Mouse (Mus musculus) kidney, postnatal 36 days (tissue): ENCODE measurements around the gene Mocs3.

Experiments used
- DNase-seq, 2 experiments: peaks; one replicate each; pipeline ENCODE4 v3.0.0; 2021 to 2022; ENCODE audit warnings: mixed read lengths in 2 of 2

The Mocs3 gene

DNA sequence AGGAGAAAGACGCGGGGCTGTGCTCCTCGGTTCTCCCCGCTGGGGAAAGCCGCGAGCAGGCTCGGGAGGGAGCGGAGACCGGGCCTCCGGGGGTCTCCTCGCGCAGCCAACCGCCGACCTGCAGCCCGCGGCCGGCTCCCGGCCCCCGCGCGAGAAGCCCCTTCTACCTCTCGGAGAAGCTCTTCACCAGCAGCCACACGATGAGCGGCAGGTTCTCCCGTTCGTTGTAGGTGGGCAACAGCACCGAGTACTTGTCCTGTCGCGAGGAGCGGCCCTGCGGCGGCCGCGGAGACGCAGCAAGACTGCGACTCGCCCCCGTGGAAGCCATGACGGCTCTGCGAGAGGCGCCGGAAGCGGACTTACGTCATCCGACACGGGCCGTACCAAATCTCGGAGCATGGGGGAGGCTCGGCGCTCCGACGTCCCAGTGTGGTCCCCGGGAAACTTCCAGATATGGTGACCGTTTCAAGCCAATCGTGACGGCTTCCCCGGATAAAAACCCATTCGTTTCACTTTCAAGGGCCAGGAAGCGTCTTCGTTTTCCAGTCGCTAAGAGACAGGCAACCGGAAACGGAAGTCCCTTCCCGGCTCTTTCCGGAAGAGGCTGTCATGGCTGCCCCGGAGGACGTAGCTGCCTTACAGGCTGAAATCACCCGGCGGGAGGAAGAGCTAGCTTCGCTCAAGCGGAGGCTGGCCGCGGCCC is at the start of gene Mocs3, which contains the start of the genes Gm20716 and Dpm1:
Gene Mocs3, plus strand, starts transcription at position 597 of the 703 bp plus-strand sequence.
Gene Gm20716, minus strand, starts transcription at position 339 of the 703 bp plus-strand sequence.
Gene Dpm1, minus strand, starts transcription at position 566 of the 703 bp plus-strand sequence.
- peak; percentile 85 to 89 for DNase-seq

GRCm38 (mm10) chr2:168191856-168192255 is 38.6 kb upstream of the Mocs3 start:
- DNase-seq: no peak

- DNase-seq: no peak
Measured at GRCm38 (mm10) chr2:168193685-168194084, 36.7 kb upstream of the Mocs3 start.

DNA sequence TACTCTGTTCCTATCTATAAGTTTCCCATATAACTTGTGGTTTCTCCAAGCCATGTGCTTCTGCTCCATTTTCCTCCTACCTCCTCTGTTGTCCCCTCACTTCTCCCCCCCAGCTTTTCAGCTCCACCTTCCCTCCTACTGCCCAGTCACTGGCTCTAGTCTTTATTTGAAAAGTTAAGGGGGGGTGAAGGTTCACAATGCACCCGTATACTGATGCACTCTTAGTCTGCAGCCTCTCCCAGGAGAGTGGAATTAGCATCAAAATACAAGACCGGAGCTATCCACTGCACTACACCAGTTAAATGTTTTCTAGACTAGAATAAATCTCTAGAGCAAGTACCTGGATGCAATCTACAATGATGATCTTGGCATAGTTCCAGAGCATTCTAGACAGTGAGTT is 34.7 kb upstream of the Mocs3 start:
- DNase-seq: no peak

DNA sequence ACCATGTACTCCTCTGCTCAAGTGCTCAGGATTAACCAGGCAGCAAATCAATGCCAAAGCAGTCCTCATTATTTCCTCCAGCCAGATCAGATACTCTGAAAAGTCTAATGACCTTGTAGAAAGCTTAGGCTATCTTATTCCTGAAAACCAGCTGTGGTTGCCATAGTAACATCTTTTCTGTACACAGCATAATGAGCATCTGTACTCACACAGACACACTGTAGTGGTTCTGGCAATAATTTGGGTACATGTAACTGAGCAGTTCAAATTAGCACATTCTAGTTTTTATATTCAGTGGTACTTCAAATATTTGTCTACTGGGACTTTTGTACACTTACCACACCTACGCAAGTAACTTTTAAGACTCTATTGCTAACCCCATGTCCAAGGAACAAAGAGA is 32.0 kb upstream of the Mocs3 start:
- DNase-seq: no peak

DNA sequence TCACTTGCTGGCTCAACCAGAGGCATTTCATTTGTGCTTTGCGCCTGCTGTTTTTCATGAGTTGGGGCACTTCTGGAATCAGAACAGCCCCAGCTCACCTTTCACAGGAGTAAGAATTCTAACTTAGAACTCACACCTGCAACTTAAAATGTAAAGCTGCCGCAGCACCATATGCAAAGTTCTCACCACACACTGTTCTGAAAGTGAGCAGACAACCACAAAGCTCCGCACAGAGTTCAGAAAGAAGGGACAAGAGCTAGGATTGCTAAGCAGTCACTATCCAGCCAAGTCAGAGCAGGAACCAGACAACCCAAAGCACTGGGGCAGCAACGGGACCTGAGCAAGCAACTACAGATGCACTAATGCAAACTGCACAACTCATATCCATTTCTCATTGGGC is 30.9 kb upstream of the Mocs3 start:
- no peak for DNase-seq

GRCm38 (mm10) chr2:168200014-168200691 is 30.3 kb upstream of the Mocs3 start:
- DNase-seq: no peak

DNA sequence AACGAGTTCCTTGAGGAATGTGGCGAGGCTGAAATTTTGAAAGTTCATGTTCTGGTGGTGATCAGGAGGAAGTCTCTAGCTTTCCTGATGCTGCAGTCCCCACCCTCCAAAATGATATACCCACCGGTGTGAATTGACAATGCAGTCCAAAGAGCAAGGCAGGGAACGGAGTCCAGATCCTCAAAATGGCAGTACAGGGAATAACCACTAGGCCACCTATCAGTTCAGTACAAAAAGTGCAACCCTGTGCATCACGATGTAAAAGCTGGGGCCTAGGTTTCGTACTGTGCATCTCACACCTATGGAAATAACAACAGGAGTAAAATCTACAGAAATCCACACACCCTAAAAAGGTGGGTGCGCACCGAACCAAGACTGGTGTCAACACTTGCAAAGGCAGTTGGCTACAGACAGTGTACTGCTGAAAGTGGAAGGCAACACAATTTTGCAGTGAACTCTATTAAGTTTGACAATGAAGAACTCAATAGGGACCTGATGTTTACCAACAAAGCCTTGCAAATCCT is 25.9 kb upstream of the Mocs3 start:
- DNase-seq: no peak

DNA sequence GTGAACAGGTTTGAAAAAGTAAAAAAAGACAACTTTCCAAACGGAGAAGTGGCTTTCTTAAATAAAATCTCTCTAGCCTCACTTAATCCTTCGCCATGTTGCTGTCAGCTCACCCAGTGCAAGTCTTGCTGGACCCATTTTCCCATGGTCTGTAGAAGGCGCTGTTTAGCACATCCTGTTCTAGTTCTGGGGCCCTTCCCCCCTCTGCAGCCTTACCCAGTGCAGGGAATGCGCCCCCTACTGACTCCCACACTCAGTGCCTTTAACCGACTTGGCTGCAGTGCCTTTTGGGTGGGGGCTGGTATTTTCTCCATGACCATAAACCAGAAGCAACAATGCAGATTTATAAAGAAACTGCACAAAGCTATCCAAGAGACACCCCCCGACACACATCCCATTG is 25.2 kb upstream of the Mocs3 start:
- peak; percentile 93 to 96 for DNase-seq

DNA sequence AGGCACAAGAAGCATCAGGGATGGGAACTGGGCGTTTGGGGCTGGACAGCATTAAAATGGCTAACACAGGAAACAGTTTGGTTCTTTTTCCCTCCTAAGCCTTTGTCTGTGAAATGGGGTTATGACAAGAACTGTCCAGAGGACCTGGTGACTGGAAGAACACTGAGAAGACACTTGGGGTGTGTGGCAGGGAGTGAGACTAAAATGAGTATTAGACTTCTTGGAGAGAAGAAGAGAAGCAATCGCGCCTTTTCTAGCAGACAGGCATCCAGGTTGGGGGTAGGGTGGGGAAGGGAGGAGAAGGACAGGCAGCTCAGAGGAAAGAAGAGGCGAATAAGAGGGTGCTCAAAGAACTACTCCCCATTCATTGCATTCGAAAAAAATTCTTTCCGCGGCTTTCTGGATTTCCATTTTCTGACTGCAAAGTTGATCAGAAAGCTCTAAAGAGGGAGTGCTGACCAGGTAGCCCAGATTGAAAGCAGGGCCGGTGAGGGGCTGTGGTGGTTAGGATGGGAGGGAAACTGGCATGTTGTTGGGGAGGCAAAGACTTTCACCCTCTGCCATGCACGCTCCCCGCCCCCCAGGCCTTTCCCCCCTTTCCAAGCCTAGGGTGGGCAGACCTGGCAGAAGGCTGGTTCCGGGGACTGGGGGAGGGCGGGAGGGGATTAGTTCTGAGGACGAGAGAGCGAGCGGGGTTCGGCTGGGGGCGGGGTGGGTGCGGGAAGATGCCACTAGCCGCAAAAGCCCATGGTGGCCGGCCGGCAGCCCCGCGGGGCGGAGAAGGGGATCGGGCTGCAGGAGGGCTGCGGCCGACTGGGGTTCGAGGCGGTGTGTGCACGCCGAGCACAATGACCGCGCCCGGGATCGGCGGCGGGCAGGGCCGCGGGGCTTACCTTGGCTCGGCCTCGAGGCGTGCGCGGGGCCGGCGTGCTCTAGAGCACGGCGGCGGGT is 24.5 kb upstream of the Mocs3 start:
- DNase-seq: peak in 1 of 2 experiments; percentile 42

GRCm38 (mm10) chr2:168206725-168207644 is 23.4 kb upstream of the Mocs3 start, which contains the start of gene Adnp:
TSS of gene Adnp (minus strand) at chr2:168207112.
- DNase-seq: peak; percentile 95 to 97

DNA sequence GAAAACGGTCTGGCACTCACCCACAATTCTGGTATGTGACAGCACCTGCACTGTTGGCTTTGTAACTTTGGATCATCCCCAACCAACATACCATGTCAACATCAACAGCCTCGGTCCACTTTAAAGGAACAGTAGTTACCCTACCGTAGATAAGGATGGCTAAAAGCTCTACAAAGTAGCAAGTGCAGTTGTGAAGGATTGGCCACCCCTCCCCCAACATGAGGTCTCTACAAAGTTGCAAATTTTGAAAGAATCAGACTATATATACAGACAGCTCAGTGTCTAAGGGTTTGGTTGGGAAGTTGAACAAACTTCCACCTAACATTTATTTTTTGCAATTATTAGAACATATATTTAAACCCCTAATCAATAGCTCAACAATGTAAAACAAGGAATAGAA is 22.5 kb upstream of the Mocs3 start:
- DNase-seq: no peak

GRCm38 (mm10) chr2:168213788-168214397 is 16.5 kb upstream of the Mocs3 start:
- DNase-seq: peak in 1 of 2 experiments; percentile 36

DNA sequence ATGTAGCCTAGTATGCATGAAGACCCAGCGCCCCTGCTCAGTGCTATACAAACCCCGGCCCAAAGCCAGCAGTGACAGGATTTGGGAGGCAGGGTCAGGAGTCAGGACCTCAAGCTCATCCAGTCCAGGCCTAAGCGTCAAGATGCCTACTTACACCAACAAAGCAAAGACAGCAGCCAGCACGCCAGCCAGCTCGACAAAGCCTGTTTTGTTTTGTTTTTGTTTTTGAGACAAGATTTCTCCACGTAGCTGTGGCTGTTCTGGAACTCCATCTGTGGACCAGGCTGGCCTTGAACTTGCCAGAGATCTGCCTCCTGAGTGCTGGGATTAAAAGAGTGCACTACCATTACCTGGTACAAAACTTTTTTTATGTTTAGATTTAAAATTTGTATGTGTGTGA is 7.1 kb upstream of the Mocs3 start:
- no peak for DNase-seq

DNA sequence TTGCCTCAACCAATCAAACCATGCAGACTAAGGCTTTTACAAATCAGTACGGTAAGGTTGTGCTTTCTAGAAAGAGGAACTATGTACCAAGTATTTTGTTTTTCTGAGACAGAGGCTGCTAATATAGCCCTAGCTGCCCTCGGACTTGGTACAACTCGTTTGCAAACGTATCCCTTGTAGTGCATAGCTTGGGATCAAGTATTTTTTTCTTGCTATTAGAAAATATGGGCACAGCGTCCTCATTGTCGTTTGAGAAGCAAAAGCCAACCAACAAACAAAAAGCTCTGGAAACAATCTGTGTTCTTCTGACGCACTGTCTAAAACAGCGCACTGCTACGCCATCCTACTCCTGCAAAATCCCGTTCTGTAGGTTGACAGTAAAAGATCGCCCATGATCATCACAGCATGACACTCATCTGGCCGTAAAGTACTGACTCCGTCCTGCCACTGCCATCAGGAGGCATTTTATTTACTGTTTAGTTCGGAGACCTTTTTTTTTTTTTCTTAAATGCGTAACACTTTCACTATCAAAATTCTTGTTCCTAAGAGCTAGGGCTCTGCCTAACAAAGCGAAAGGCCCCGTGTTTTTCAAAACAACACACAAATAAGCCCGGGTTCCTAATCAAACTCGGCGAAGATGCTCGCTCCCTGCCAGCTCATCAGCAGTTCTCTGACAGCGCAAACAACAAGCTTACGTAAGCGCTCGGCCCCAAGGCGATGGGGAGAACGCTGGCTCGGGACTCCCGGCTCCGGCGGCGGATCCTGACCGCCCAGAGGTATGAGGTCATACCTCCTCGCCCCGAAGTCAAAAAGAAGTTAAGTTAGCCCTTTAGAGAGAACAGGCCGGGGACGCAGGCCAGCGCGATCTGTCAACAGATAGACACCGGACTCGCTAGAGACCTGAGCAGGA is 1.1 kb upstream of the Mocs3 start:
- DNase-seq: peak; percentile 58 to 71

GRCm38 (mm10) chr2:168230773-168231470 is 500 bp downstream of the Mocs3 start:
- peak in 1 of 2 experiments; percentile 46 for DNase-seq

- no peak for DNase-seq
Measured at GRCm38 (mm10) chr2:168231471-168231829, 1.0 kb downstream of the Mocs3 start.

DNA sequence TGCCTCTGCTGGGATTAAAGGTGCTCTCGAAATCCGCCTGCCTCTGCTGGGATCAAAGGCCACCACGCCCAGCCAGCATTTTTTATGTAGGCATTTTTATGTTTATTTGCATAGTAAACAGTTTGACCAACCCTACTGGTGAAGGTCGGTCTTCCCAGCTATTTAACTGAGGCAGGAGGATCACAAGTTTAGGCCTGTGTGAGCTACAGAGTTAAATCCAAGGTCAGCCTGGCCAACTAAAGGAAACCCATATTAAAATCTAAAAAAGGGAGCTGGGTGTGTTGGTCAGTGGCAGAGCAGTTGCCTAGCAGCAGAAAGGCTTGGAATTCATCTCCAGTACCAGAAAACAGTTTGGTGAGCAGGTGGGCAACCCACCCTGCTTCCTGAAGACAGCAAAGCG is 2.9 kb downstream of the Mocs3 start:
- no peak for DNase-seq

- DNase-seq: no peak
Measured at GRCm38 (mm10) chr2:168238335-168238734, 7.9 kb downstream of the Mocs3 start.
